Mouse (Mus musculus): ENCODE data around the gene Coq8b. TPM values are rescaled to one million over a fixed set of nuclear protein-coding genes. Genes with fewer than 3 reads are reported as not detected.

Coq8b gene
- total RNA-seq, 1 experiment from 2014 or later, result 90.3 TPM

DNA sequence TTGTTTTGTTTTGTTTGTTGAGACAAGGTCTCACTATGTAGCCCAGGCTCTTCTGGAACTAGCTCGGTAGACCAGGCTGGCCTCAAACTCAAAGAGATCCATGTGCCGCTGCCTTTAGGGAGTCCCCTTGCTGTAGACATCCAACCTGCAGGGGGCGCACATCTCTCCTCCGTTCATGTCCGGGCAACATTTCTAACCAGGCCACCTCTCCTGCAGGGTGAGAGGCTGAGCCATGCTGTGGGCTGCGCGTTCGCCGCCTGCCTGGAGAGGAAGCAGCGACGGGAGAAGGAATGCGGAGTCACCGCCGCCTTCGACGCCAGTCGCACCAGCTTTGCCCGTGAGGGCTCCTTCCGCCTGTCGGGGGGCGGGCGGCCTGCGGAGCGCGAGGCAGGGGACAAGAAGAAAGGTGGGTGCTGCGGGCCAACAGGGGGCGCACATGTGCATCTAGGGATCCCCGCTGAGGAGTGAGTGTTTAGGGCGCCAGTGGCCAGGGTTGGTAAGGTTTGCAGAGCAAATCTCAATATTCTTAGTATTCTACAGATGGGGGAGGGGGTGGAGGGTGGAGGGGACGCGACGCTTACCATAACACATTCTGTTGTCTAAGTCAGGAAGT lies 41.0 kb downstream of the Coq8b start:
- peak; percentile 35 for DNase-seq

DNA sequence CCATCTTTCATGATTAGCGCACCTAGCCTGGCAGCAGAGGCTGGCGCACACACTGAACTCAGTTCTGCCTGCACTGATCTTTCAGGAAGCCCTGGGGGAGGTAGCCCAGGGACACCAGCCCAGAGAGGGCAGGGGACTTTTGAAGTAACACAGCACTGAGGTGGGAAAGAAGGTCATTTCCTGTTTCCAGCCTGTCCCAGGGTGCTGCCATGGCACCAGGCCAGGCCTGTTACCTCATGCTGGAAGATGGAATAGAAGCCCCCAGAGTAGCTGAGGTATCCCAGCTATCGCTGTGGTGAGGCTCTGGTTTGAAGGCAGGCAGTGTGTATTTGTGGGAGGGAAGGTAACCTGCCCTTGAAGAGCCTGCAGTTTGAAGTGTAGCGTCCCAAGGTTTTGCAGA lies 42.1 kb downstream of the Coq8b start:
- no peak for DNase-seq

DNA sequence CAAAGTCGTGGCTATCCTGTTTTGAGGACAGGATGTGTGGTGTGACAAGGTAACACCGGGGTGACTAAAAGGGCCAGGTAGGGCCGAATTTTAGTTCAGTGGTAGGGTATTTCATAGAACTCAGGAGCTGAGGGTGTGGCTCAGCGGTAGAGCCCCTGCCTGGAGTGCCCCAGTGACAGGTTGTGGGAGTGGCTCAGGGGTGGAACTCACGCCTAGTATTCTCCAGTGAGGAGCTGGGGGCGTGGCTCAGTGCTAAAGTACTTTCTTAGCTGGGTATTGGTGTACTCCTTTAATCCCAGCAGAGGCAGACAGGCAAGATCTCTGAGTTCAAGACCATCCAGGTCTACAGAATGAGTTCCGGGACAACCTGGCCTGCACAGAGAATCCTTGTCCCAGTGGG lies 43.2 kb downstream of the Coq8b start:
- DNase-seq, result no peak

DNA sequence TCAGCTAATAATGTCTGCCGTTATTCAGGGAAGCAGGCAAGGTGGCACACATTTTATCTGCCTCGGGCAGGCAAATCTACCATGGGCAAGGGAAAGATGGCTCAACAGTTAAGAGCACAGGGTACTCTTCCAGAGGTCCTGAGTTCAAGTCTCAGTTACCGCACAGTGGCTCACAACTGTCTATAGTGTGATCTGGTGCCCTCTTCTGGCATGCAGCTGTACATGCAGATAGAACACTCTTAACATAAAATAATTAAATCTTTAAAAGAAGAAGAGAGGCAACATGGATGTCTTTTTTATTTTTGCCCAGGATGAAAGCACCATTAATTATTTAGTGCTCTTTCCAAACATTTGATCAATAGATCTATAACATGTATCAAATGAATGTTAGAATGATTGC lies 44.4 kb downstream of the Coq8b start:
- DNase-seq, result no peak

DNA sequence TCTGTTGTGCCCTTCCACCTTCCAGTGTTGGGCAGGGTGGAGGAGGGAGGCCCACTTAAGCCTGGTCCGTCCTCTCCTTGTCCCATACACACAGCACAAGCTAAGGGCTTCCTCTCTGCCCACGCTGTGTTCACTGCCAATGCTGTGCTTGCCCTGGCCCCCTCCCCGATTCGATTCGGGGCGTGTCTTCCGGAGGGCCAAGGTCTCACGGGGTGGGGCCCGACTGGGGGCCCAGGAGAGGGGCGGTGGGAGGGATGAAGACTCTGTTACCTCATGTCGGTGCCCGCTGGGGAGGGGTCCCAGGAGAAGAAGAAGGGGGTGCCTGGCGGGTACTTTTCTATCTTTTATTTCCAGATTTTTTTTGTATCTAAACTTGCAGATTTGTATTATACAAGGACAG lies 48.9 kb downstream of the Coq8b start:
- no peak for DNase-seq

DNA sequence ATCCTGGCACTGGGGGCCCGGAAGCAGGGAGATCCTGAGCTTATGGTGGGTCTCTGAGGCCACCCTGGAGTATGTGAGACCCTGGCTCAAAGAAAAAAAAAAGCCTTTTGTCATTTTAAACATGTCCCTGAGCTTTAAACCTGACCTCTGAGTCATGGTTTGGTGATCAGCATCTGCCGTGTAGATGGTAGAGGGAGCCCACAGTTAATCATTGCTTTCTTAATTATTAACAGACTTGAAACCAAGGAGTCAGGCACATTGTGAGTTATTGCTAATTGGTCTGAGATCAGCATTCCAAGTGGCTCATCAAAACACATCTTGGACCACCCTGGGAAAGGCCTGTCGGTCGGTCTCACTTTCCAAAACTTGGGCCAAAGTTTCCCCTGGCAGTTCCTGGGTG lies 49.4 kb downstream of the Coq8b start:
- no peak for DNase-seq

DNA sequence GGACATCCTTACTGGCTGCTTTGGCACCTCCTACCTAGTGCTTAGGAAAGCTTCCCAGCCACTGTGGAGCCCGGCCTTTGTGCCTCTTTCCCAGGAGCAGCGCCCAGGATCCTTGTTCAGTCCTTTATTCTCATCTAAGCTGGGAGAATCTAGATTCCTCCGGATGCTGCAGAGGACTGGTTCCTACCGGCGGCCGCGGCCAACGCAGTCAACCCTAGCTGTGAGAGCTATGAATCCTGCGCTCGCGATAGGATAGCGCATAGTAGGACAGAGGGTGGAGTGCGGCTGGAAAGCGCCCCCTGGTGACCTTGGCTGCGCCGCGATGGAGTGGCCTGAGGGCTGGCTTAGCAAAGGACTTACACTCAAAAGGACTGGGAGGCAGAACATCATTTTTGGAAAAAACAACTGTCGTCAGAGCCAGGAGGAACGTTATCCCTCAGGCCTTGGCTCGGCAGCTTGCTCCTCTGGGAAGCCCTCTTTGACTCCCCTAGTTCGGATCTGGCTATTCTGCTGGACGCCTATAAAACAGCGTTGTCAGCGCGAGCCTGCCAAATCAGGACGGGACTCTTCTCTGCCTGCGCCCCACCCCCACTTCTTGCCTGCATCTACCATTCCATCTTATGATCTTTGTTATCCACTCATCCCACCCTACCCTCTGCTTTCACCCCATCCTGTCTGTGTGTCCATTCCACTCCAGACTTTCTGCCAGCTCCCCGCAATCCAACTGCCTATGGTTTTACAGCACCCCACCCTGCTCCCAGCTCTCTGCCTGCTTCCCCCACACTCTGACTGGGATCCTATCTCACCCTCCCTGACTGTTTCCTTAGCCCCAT lies 52.3 kb downstream of the Coq8b start:
- peak; percentile 35 for DNase-seq

DNA sequence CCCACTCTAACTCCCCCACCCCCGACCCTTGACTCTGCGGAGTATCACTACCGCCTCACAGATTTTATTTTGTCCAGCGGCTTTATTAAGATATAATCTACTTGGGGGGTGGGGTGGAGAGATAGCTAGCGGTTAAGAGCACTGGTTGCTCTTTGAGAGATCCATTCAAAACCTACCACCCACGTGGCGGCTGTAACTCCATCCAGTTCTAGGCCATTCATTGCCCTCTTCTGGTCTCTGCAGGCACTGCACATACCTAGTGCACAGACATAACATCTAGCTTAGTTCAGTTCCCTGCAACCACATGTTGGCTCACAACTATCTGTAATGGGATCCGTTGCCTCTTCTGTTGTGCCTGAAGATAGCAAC lies 52.9 kb downstream of the Coq8b start:
- peak; percentile 58 for DNase-seq

DNA sequence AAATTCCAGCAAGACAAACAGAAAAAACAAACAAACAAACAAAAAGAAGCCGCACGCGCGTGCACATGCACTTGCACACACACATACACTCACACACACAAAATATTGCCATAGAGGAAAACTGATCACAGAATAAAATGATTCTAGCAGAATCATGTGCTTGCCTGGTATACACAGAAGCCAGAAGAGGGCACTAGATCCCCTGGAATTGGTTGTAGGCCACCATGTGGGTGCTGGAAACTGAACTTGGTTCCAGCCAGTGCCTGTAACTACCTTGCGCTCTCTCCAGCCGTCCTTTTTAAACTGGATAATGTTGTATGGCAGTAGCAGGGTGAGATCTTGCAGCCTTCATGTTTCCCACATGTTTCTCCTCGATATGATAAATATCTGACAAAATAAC lies 55.9 kb downstream of the Coq8b start:
- no peak for DNase-seq

DNA sequence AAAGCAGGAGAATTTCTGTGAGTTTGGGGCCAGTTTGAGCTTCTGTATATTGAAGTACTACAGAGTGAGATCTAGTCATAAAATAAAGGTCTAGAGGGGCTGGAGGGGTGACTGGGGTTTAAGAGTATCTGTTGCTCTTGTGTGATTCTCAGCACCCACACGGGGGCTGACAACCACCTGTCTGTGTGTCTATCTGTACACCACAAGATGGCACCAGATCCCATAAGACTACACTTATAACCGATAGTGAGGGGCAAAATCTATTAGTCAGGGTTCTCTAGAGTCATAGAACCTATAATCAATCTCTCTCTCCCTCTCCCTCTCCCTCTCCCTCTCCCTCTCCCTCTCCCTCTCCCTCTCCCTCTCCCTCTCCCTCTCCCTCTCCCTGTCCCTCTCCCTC lies 57.7 kb downstream of the Coq8b start:
- DNase-seq, result no peak

DNA sequence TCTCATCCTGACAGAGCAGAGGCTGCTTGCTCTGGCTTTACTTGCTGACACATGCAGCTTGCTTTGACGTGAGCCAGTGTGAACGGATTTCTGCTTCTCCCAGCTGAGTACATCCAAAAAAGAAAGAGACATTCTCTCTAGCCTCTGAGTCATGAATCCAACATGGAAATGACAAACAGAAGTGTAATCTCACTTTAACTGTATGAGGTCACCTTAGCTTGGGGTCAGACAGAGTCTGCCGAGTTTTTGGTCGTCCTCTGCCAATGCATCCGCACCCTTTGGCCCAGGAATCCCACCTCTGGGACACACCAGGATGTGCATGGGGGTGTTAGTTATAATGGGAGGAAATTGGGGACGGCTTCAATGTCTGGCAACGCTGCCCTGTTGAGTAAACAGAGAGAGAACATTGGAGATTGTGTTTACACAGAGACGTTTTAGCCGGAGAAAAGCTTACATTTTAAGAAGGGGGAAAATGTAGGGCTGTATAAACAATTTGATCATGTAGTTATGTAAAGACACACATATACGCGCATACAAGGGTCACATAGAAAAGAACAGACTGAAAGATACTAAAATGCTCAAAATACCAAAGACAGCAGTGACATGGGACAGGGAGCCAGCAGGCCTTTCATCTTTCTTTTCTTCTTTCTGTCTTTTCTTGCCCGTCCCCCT lies 59.1 kb downstream of the Coq8b start:
- no peak for DNase-seq

DNA sequence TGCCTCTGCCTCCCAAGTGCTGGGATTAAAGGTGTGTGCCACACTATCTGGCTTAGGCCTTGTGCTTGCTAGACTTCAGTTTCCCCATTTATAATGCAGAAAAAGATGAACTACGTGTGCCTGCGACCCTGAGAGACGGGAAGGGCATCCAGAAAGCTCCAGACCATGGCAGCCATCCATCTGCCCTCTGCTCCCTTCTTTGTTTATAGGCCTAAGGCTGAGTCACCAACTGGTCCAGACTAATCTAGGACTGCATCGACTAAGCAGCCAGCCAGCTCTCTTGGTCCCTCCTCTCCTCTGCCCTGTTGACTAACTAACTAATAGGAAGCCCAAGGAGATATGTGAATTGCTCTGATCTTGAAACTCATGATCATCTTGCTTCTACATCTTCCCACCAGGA lies 63.1 kb downstream of the Coq8b start:
- no peak for DNase-seq

DNA sequence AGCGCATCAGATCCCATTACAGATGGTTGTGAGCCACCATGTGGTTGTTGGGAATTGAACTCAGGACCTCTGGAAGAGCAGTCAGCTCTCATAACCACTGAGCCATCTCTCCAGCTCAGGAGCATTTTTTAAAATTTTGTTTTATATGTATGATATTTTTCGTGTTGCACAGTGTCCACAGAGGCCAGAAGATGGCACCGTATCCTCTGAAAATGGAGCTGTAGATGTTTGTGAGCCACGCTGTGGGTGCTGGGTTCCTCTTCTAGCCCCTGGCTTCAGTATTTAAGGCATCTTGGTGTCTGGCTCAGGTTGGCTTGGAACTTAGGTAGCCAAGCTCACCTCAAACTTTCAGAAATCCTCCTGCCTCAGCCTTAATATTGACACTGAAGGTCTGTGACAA lies 63.7 kb downstream of the Coq8b start:
- no peak for DNase-seq

DNA sequence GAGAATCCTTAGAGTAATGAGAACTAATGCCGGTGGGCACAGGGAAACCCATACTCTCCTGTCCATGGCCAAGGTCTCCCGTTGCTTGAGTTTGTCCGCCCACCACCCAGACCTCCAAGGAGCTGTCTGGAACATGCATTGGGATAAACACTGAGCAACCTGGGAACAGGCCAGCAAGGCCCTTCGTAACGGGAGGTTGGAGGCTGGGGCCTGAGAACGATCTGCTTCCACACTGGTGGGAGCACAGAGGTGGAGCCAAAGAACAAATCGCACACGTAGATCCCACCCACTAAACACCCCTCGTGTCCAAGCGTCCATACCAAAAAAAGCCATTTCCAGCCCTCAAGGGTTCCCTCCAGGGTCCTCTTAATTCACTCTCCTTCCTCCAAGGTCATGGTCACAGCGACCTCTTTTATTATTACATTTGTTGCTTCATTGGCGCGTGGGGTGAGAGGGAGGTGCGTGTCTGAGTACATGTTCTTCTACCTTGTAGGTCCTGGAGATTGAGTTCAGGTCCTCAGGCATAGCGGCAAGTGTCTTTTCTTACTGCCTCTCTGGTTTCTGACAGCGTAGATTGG lies 65.3 kb downstream of the Coq8b start:
- DNase-seq, result no peak

DNA sequence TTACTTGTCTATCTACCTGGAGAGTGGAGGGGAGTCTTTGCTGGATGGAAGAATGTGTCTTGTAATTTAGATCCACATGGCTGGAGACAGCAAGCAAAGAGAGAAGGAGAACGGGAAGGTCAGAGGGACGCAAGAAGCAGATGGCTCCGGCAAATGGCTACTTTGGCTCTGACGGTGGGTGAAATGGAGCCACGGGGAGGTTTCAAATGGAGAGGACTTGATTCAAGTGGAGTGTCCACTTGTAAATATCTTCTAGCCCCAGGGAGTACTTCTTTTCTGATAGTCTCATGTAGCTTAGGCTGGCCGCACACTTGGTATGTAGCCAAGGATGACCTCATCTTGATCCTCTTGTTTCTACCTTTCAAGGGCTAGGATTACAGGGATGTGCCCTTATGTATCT lies 66.0 kb downstream of the Coq8b start:
- no peak for DNase-seq

DNA sequence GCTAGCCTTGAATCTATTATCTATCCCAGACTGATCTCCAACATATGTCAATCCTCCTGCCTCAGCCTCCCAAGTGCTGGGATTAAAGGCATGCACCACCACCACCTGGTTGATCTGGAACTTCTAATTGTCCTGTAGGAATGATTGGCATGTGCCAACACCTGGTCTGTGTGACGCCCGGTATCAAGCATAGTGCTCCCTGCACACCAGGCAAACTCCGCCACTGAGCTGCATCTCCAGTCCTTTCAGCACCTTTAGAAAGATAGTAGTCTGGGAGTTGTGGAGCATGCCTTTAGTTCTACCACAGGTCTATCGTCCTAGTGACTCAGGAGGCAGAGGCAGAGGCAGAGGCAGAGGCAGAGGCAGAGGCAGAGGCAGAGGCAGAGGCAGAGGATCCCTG lies 67.5 kb downstream of the Coq8b start:
- no peak for DNase-seq

DNA sequence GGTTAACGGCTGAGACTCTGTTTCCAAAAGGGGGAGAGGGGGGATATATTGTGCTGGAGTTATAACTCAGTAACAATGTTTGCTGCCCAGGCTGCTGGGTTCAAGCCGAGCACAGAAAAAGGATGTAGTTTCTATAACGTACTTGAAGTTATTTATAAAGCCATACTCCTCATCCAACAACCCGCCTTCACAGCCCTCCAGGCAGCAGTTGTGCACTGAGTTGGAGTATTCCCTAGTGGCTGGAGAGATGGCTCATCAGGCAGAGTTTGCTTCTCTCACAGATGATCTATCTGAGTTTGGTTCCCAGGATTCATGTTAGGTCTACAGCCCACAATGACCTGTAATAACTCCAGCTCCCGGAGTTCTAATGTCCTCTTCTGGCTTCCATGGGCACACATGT lies 68.0 kb downstream of the Coq8b start:
- DNase-seq, result no peak

DNA sequence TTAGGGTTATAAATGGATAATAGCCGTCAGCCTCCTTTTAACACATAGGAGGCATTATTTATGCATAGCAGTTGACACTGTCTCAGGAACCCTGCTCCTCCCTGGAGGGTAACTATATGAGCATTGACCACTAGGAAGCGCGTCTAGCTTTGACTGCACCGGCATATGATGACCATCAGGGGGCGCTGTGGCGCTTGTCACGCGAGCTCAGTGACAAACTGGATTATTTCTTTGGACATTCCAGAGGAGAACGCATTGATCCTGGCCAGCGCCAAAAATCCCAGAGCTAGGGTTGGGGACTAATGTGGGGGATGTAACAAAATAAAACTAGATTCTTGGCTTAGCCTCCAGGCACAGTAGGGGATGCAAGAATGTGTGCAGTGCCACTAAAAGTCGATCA lies 69.3 kb downstream of the Coq8b start:
- DNase-seq, result peak; percentile 80

DNA sequence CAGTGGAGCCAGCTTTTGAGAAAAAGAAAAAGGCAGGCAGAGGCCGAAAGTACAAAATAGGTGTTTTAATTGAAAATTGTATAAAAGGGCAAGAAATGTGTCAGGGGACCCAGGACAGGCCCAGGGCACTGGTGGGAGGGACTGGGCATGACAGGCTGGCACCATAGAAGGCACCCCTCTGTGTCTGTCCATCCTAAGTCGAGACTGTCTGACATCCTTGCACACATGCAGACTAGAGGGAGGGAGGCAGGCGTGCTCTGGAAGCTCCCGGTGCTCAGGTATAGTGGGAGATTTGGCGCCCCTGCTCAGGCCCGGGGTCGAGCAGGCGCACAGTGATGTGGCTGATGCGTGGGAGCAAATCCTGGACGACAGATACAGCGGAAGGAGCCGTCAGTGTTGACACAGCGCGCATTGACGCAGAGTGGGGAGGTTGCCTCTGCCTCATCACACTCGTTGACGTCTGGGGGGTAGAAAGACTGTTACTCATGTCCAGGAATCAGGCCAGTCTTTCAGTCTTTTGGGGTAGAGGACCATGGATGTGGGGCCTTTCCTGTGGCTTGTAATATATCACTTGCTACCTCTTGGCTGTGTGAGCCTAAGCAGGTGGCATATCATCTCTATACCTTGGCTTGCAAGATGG lies 72.4 kb downstream of the Coq8b start:
- no peak for DNase-seq

DNA sequence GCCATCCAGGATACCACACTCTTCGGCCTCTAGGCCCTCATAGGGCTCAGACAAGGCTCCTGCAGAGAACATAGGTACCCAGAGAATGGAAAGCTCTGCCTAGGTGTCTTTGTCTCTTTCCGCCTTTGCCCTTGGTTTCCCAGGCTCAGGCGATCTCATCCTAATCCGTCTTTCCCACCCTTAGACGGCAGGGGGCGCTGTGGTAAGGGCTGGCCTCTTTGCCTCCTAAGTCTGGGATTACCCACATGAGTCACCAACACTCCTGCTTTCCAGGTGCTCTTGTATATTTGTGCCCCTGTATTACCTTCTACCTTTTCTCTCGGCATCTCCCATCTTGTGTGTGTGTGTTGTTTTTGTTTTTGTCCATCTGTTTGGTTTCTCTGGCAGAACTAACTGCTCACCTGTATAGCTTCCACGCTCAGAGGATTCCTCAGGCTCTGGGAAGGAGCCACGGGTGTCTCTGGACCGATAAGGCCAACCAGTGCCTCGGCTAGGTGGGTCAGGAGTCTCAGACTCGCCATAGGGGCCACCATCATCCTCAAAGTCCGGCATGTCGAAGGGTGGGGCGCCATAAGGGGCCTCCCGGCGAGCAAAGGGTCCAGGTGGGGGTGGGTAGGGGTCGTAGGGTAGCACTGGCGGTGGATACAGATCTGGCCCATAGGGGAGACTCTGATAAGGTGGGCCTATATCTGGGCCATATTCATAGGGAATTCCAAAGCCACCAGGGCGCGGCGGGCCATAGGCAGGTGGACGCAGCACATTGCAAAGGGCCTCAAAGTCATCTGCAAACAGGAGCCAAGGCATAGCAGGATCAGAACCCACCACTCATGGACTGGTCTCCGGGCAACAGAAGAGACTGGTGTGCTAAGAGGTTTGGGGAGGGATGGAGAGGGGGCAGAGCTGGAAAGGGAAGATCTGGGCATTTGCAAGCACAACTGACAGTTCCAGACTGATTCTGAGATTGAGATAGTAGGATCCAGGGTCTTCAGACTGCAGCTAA lies 73.6 kb downstream of the Coq8b start:
- peak; percentile 45 for DNase-seq

DNA sequence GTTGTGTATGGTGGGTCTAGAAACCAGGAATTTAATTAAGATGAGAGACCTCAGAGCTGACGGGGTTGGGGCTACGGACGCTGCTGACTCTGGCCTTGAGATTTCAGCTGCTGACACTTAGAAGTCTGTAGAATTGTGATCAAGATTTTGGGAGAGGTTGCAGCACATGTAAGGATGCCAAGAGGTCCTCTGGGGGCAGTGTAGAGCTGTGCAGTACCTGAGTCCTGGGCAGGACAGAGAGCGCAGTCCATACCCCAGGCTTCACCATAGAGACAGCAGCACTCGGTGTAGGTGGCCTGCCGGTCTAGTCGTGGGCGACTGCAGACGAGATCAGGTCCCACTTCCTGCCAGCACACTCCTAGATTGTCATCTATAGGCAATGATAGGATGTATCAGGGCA lies 74.7 kb downstream of the Coq8b start:
- DNase-seq, result no peak

Data from adrenal gland, postnatal 25 days (tissue).